Mouse (Mus musculus) lung, postnatal 36 days (tissue): ENCODE results near the gene Aven.

Experiments used
- DNase-seq: peaks from one replicate; pipeline ENCODE4 v3.0.0; 2022; ENCODE audit warnings: mixed read lengths

The Aven gene

GRCm38 (mm10) chr2:112490483-112491196, 2.1 kb upstream of the Aven start:
- no peak for DNase-seq

GRCm38 (mm10) chr2:112491629-112492028, 1.1 kb upstream of the Aven start:
- no peak for DNase-seq

- DNase-seq = peak; percentile 44
Measured at GRCm38 (mm10) chr2:112492431-112492855, 321 bp upstream of the Aven start.

- DNase-seq = no peak
Measured at GRCm38 (mm10) chr2:112493539-112494260, 936 bp downstream of the Aven start.

- peak; percentile 6 for DNase-seq
Measured at GRCm38 (mm10) chr2:112497851-112498250, 5.1 kb downstream of the Aven start.

- DNase-seq = peak; percentile 87
Measured at GRCm38 (mm10) chr2:112501209-112501608, 8.4 kb downstream of the Aven start.

GRCm38 (mm10) chr2:112503978-112504377, 11.2 kb downstream of the Aven start:
- no peak for DNase-seq

- DNase-seq = peak; percentile 9
Measured at GRCm38 (mm10) chr2:112506841-112507435, 14.2 kb downstream of the Aven start.

GRCm38 (mm10) chr2:112507444-112507843, 14.7 kb downstream of the Aven start:
- DNase-seq = no peak

- DNase-seq = peak; percentile 11
Measured at GRCm38 (mm10) chr2:112510140-112510539, 17.4 kb downstream of the Aven start.

GRCm38 (mm10) chr2:112513036-112513435, 20.3 kb downstream of the Aven start:
- DNase-seq = peak; percentile 10

GRCm38 (mm10) chr2:112516728-112517127, 24.0 kb downstream of the Aven start:
- no peak for DNase-seq

GRCm38 (mm10) chr2:112517218-112517617, 24.5 kb downstream of the Aven start:
- no peak for DNase-seq

- DNase-seq = no peak
Measured at GRCm38 (mm10) chr2:112518541-112518940, 25.8 kb downstream of the Aven start.

GRCm38 (mm10) chr2:112520526-112521482, 28.0 kb downstream of the Aven start:
- no peak for DNase-seq

- DNase-seq = no peak
Measured at GRCm38 (mm10) chr2:112526933-112527332, 34.2 kb downstream of the Aven start.

- DNase-seq = peak; percentile 1
Measured at GRCm38 (mm10) chr2:112532812-112533496, 40.2 kb downstream of the Aven start.

- DNase-seq = no peak
Measured at GRCm38 (mm10) chr2:112534677-112535222, 42.0 kb downstream of the Aven start.

- peak; percentile 18 for DNase-seq
Measured at GRCm38 (mm10) chr2:112538783-112539182, 46.0 kb downstream of the Aven start.

GRCm38 (mm10) chr2:112541695-112542285, 49.0 kb downstream of the Aven start:
- DNase-seq = no peak

GRCm38 (mm10) chr2:112556527-112556926, 63.8 kb downstream of the Aven start:
- no peak for DNase-seq
